Mouse (Mus musculus) megakaryocyte, adult 5-6 weeks (primary cell): ENCODE data around the gene Abcc4. TPM values are rescaled to one million over a fixed set of nuclear protein-coding genes. Genes with fewer than 3 reads are reported as not detected.

Experiments used
- ATAC-seq: 2 replicates; pipeline ENCODE4 v1.8.0; 2016; ENCODE audit warnings: mild to moderate bottlenecking, inconsistent platforms; ENCODE audit not compliant: poor library complexity, severe bottlenecking
- total RNA-seq, 2 experiments: library from RNA; stranded (forward) in 1 of 2; stranded (reverse) in 1 of 2; fragments of 153-499, 151-499 nt in 1 of 2; fragments of 221-1000, 200-1000 nt in 1 of 2; gene quantifications; 2 replicates each; pipeline versions ENCODE4 v1.2.3 to v1.2.4; 2015 to 2017

Gene Abcc4
- total RNA-seq, 2 experiments from 2014 or later, result 24.6 to 29.8 TPM

DNA sequence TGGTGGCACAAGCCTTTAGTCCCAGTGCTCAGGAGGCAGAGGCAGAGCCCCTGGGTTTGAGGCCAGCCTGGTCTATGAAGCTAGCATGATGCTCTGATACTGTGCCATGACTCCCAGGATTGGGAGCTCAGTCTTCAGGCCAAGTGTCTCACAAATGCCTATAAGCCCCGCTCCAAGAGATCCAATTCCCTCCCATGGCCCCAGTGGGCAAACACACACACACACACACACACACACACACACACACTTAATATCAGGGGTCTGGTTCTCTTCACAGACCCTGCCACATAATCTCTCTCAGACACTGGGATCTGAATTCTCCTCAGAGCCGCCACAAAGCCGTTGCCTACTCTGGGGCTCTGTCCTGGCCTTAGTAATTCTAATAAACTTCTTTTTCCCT lies 241.6 kb downstream of the Abcc4 start:
- no peak for ATAC-seq

DNA sequence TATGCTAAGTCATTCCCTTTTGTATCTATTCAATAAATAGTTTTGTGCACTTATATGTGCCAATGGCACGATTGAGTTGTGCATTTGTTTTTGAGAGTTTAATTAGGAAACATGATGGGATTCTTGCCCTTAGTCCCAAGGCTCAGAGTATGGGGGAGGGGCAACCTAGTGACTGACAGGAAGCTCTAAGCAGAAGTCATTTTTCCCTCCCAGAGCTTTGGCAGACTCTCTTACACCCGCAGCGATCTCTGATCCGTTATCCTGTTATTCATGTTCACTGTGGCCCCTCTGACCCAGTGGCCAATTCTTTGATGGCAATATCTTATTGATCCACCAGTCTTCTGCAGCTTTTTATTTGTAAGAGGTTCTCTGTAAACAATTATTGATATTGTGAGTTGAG lies 253.4 kb downstream of the Abcc4 start:
- ATAC-seq, result no peak

DNA sequence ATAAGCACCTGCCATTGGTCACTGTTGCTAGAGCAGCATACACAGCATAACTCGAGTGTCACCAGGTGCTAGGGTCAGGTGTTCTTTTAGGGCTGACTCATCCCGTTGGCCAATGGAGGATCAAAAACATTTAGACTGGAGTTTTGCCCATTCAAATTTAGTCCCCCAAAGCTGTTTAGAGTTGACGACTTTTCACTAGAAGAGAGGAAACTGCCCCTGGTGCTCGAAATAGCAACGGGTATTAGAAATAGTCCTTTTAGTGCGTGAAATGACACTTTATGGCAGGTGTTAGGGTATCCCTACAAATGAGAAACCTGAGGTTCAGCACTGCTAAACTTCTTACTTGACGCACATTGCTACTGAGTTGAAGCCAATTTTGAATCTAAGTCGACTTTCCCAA lies 265.9 kb downstream of the Abcc4 start:
- ATAC-seq, result no peak

DNA sequence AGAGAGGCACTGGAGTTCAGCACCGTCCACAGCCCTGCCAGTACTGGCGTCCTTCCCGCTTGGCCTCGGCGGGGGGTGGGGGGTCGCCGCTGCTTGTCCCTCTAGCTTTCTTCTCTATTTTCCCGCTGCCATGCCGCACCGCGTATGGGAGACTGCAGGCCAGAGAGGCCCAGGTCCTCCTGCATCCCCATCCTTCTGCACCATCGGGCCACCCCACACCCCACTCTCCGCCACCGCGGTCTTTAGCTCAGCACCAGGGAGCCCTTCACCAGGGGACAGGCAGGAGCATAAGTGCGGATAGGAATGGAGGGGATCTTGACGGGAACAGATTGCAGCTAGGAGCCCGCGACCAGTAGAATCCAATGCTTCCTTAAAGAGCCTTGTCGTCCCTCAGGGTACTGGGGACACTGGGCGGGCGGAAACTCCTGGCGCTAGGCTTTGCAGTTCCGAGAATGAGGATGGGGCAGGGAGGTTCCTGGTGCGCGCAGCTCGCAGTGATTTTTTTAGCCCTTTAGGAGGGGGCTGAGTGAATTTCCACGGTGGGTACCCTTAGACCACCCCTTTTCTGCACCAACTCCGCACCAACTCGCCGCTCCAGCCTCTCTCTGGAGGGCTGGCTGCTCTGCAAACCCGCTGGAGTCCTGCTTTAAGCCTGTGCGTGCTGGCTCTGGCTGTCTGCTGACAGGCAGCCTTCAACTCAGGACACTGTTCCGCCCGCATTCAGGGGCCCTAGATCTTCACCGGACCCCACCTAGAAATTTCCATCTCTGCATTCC lies 268.7 kb downstream of the Abcc4 start:
- peak; percentile 27 for ATAC-seq

DNA sequence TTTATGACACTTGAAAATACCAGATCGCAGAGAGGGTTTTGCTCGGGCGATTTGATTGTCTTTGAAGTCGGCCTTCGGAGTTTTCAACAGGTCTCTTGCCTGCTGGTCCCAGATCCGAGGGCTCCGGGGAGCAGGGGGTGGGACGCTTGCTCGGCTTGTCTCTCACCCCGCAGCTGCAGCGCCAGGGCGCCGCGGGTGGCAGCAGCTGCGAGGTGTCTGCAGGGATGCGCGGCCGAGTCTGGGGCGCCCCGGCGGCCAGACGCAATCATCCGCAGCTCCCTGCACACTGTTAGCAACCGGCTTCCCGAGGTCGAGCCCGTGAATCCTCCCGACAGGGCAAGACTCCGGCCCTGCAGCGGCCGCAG lies 269.2 kb downstream of the Abcc4 start:
- ATAC-seq, result peak; percentile 63

DNA sequence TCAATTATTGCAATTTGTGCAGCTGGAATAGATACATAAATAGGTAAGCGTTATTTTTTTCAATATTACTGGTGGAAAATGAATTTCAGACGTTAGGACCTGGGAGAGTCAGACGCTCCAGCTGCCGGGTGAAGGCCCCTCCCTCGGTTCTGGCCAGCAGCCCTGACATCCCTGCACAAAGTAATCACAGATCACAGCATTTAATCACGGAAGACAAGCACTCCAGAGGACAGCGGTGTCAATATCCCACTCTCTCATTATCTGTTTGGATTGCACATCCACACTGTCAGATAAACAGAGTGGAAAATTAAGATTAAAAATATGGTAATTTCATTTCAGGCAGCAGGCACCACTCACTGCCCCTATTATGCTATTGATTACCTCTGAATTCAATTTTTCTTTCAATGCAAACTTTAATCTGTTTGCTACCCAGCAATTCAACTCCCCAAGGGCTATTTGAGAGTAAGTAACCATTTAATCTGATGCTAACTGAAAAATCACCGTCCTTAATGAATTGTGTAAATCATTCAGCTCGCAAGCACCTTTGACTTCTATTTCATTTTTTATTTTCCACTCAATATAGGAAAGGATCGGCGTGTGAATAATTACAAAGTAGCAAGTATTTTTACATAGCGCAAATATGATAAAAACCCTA lies 270.2 kb downstream of the Abcc4 start:
- no peak for ATAC-seq

DNA sequence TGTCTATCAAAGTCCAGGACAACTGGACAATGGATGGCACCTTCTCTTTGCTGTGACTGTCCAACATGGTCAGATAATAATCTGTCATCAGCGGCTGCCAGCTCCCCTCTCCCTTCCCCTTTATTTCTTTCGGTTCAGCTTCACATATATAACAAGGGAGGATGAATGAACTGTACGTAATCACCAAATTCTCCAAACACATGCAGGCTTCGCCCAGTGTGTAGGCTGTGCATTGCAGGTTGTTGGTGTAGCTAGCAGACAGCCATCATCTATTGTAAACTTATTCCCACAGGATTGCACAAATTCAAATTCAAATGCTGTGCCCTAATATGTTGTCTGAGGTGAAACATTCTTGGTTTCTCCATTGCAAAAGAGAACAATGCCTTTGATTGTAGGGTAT lies 271.2 kb downstream of the Abcc4 start:
- ATAC-seq, result no peak

DNA sequence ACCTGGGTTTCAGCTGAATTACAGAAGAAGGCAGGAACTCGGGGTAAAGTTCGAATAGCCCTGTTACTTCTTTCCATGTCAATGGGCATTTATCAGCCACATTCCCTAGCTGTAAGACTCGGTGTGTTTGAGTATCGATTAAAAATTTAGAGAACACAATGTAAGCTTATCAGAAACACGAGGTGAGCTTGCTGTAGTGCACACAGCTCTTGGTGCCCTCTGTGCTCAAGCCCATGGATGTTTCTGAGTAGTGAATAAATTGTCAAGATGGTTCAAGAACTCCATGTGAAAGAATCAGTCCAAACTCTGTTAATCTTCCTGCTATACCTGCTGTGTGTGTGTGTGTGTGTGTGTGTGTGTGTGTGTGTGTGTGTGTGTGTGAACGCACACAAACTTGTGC lies 272.2 kb downstream of the Abcc4 start:
- ATAC-seq, result no peak

Other genes starting within 250 kb of the Abcc4 start
- not detected in 2 replicates for gene Cldn10, start 81.7 kb upstream of the Abcc4 start, total RNA-seq (2015)
- 0.29 TPM in 1 of 2 replicates, not detected in the other for gene Cldn10, start 81.7 kb upstream of the Abcc4 start, total RNA-seq (2017)
- gene Dzip1, start 219.2 kb upstream of the Abcc4 start, total RNA-seq (2015), result 0.02 and 0.36 TPM in 2 replicates
- 0.04 and 0.61 TPM in 2 replicates for gene Dzip1, start 219.2 kb upstream of the Abcc4 start, total RNA-seq (2017)
- 42.9 and 43.6 TPM in 2 replicates for gene Dnajc3, start 231.8 kb upstream of the Abcc4 start, total RNA-seq (2015)
- gene Dnajc3, start 231.8 kb upstream of the Abcc4 start, total RNA-seq (2017), result 72.4 and 74.1 TPM in 2 replicates